Mouse (Mus musculus): ENCODE results near the gene Tmc4. TPM values are rescaled to one million over a fixed set of nuclear protein-coding genes. Genes with fewer than 3 reads are reported as not detected.
A peak's percentile ranks its signal among the peaks of the same experiment; 100 is the strongest.
"Not testable (repeated sequence)": the region's sequence is repeated elsewhere in the genome, so short reads cannot be mapped to it uniquely, and the experiment has no call there.

The Tmc4 gene
- 10 to 100 TPM; 11.0 to 12.9 TPM for total RNA-seq (2021)
- long read RNA-seq, experiment 1, partial matches to known transcripts: 0 of 3 reads
- long read RNA-seq, experiment 1, other reads (novel, unspliced or antisense): 3 of 3 reads
- long read RNA-seq, experiment 2, partial matches to known transcripts: 3 of 3 reads
- long read RNA-seq, experiment 2, other reads (novel, unspliced or antisense): 0 of 3 reads

GRCm38 (mm10) chr7:3677342-3677741, at the start of gene Tmc4:
Gene Tmc4 (minus strand): TSS chr7:3677553.
- DNase-seq (ENCODE audit: low spot score in 2 of 2): no peak

- not testable (repeated sequence) for DNase-seq (ENCODE audit: low spot score in 2 of 2)
These were observed 48.1 kb upstream of the Tmc4 start for GRCm38 (mm10) chr7:3725459-3725858.

- DNase-seq (ENCODE audit: low spot score in 2 of 2): not testable (repeated sequence)
These were observed 42.9 kb upstream of the Tmc4 start, which contains the start of gene Pirb for GRCm38 (mm10) chr7:3720268-3720667. Gene Pirb (minus strand): TSS chr7:3720391.

GRCm38 (mm10) chr7:3715249-3715648, 37.9 kb upstream of the Tmc4 start:
- DNase-seq (ENCODE audit: low spot score in 2 of 2): no peak

GRCm38 (mm10) chr7:3712264-3712942, 35.0 kb upstream of the Tmc4 start:
- no peak for DNase-seq (ENCODE audit: low spot score in 2 of 2)

- no peak for DNase-seq (ENCODE audit: low spot score in 2 of 2)
These were observed 31.6 kb upstream of the Tmc4 start for GRCm38 (mm10) chr7:3709000-3709399.

GRCm38 (mm10) chr7:3708447-3708980, 31.2 kb upstream of the Tmc4 start:
- not testable (repeated sequence) for DNase-seq (ENCODE audit: low spot score in 2 of 2)

- no peak for DNase-seq (ENCODE audit: low spot score in 2 of 2)
These were observed 30.4 kb upstream of the Tmc4 start for GRCm38 (mm10) chr7:3707568-3708413.

GRCm38 (mm10) chr7:3707027-3707426, 29.7 kb upstream of the Tmc4 start:
- no peak for DNase-seq (ENCODE audit: low spot score in 2 of 2)

GRCm38 (mm10) chr7:3706343-3706934, 29.1 kb upstream of the Tmc4 start:
- DNase-seq (ENCODE audit: low spot score in 2 of 2): no peak

GRCm38 (mm10) chr7:3705911-3706310, 28.6 kb upstream of the Tmc4 start:
- no peak for DNase-seq (ENCODE audit: low spot score in 2 of 2)

- not testable (repeated sequence) for DNase-seq (ENCODE audit: low spot score in 2 of 2)
These were observed 28.1 kb upstream of the Tmc4 start for GRCm38 (mm10) chr7:3705461-3705860.

- DNase-seq (ENCODE audit: low spot score in 2 of 2): no peak
These were observed 27.1 kb upstream of the Tmc4 start for GRCm38 (mm10) chr7:3704475-3704874.

- peak; percentile 91 to 95 for DNase-seq (ENCODE audit: low spot score in 2 of 2)
These were observed 26.6 kb upstream of the Tmc4 start, which contains the start of gene Rps9 for GRCm38 (mm10) chr7:3703879-3704441. Gene Rps9 (plus strand): TSS chr7:3703993.

GRCm38 (mm10) chr7:3703148-3703878, 26.0 kb upstream of the Tmc4 start:
- no peak for DNase-seq (ENCODE audit: low spot score in 2 of 2)

GRCm38 (mm10) chr7:3698471-3698870, 21.1 kb upstream of the Tmc4 start:
- no peak for DNase-seq (ENCODE audit: low spot score in 2 of 2)

- DNase-seq (ENCODE audit: low spot score in 2 of 2): not testable (repeated sequence)
These were observed 17.6 kb upstream of the Tmc4 start for GRCm38 (mm10) chr7:3694949-3695305.

GRCm38 (mm10) chr7:3694076-3694948, 17.0 kb upstream of the Tmc4 start:
- DNase-seq (ENCODE audit: low spot score in 2 of 2): peak; percentile 65 to 67

- no peak for DNase-seq (ENCODE audit: low spot score in 2 of 2)
These were observed 16.4 kb upstream of the Tmc4 start for GRCm38 (mm10) chr7:3693809-3694075.
